Mouse (Mus musculus): ENCODE results near the gene Ggta1. TPM values are rescaled to one million over a fixed set of nuclear protein-coding genes. Genes with fewer than 3 reads are reported as not detected.
A peak's percentile ranks its signal among the peaks of the same experiment; 100 is the strongest.

The Ggta1 gene
- polyA plus RNA-seq, 1 experiment from 2014 or later: 33.5 TPM

DNA sequence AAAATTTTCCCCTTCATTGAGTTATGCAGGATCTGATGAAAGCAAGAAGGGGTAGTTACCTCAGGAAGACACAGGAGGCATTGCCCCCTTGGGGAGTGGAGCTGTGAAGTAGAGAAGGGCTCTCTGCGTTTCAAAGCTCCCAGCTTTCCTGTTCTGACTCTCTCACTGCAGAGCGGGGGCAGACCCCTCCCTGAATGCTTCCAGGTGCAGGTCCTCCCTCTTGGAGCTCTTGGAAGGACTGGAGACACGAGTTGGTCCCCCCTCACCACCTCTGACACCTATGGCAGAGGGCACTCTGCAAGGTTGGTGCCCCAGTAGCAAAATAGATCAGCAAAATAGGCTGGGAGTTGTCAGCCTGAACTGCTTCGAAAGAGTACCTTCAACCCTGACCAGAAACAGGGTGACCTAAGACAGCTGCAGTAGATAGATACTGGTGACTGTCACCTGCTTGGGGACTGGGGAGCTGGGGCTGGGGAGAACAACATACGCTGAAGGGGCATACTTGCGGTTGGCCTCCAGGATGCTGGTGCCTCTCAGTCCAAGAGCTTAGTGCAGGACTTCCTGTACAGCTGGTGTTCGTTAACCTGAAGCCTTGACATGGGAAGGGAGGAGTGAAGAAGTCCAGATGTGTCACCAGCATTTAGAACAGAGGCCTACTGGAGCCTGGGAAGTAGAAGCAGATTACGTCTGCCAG is 40.8 kb upstream of the Ggta1 start:
- Histone ChIP-seq H3K4me2 (replicated peaks) (no peak overlapping the region), H3K4me3 (replicated peaks) (no peak overlapping the region), H3K36me3 (no peaks in the 10 kb centered on the region), H3K27me3 (no peaks in the 10 kb centered on the region), H3K9me3 (replicated peaks) (no peaks in the 10 kb centered on the region), H3K4me1 (peaks cover 61% of the 10 kb centered on the region), H3K27ac (replicated peaks) (peak overlapping the region; percentile 85), H3K9ac (no peak overlapping the region)
- ATAC-seq (ENCODE audit: insufficient number of reproducible peaks, low FRiP score, low TSS enrichment, low read depth): no peak
- 26% methylated on average over 8 of the region's 8 CpGs for WGBS

- H3K4me3 ChIP-seq (replicated peaks): no peak overlapping the region
- WGBS: 47% methylated on average over 12 of the region's 12 CpGs
- H3K27ac ChIP-seq (replicated peaks): peak overlapping the region; percentile 85
- no peaks in the 10 kb centered on the region for H3K9me3 ChIP-seq (replicated peaks)
- H3K4me1 ChIP-seq: peaks cover 54% of the 10 kb centered on the region
- no peaks in the 10 kb centered on the region for H3K27me3 ChIP-seq
- ATAC-seq (ENCODE audit: insufficient number of reproducible peaks, low FRiP score, low TSS enrichment, low read depth): no peak
- H3K9ac ChIP-seq: no peak overlapping the region
- no peak overlapping the region for H3K4me2 ChIP-seq (replicated peaks)
- no peaks in the 10 kb centered on the region for H3K36me3 ChIP-seq
Observed at GRCm38 (mm10) chr2:35503021-35503722, 40.1 kb upstream of the Ggta1 start.

DNA sequence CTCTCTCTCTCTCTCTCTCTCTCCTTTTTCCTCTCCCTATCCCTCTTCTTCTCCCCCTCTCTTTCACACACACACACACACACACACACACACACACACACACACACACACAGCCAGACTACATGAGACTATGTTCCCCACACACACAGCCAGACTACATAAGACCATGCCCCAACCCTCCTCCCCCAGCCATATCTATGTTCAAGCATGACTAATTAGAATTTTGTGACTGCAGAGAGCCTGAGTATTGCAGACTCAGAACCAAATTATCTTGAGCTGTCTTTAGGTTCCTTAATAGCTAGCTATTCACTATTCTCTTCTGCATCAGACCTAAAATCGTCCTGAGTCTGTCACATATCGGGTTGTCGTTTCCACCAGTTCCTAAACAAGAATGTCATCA is 39.5 kb upstream of the Ggta1 start:
- peaks cover 48% of the 10 kb centered on the region for H3K4me1 ChIP-seq

DNA sequence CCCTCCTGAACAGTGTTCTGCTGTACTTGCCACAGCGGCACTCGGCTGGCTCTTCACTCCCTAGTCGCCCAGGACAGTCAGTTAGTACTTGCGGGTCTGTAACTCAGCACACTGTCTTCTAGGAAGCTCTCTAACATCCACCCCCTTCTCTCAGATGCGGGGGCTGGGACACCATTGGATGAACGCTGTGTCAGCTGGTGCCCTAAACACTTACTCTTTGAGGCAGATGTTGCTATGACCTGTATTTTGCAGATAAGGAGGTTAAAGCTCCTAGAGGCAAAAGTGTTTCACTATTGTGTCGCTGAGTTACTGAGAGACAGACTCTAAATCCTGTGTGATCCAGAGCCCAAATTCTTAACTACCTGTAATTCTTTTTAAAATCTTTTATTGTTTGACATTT is 36.4 kb upstream of the Ggta1 start:
- ATAC-seq (ENCODE audit: insufficient number of reproducible peaks, low FRiP score, low TSS enrichment, low read depth): no peak
- H3K27ac ChIP-seq (replicated peaks): no peak overlapping the region
- H3K36me3 ChIP-seq: no peaks in the 10 kb centered on the region
- no peak overlapping the region for H3K4me3 ChIP-seq (replicated peaks)
- no peaks in the 10 kb centered on the region for H3K27me3 ChIP-seq
- peaks cover 39% of the 10 kb centered on the region for H3K4me1 ChIP-seq
- H3K9me3 ChIP-seq (replicated peaks): no peaks in the 10 kb centered on the region
- no peak overlapping the region for H3K9ac ChIP-seq
- 77% methylated on average over 7 of the region's 7 CpGs for whole genome bisulfite sequencing
- no peak overlapping the region for H3K4me2 ChIP-seq (replicated peaks)

More for the DNA sequence above, 39.5 kb upstream of the Ggta1 start:
- Histone ChIP-seq H3K4me3 (replicated peaks) (no peak overlapping the region), H3K9ac (no peak overlapping the region), H3K4me2 (replicated peaks) (no peak overlapping the region), H3K9me3 (replicated peaks) (no peaks in the 10 kb centered on the region), H3K36me3 (no peaks in the 10 kb centered on the region), H3K27ac (replicated peaks) (peak overlapping the region; percentile 85), H3K27me3 (no peaks in the 10 kb centered on the region)
- 50% methylated on average over 3 of the region's 3 CpGs for WGBS
- ATAC-seq (ENCODE audit: insufficient number of reproducible peaks, low FRiP score, low TSS enrichment, low read depth): no peak

DNA sequence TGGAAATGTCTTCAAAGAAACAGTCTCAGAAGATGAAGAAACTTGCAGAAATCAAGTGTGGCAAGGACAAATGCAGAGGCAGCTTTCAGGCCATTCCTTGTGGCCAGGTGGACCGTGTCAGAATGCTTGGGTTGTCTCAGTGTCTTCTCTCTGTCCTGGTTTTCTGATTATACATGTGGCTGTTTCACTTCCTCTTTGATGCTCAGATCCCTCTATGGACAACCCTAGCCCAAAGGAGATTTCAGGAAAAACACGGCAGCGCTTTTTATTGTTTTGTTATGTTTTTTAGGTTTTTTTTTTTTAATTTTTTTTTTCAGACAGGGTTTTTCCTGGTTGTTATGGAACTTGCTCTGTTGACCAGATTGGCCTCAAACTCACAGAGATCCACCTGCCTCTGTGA is 35.9 kb upstream of the Ggta1 start:
- Histone ChIP-seq H3K36me3 (no peaks in the 10 kb centered on the region), H3K4me2 (replicated peaks) (no peak overlapping the region), H3K9me3 (replicated peaks) (no peaks in the 10 kb centered on the region), H3K4me3 (replicated peaks) (no peak overlapping the region), H3K4me1 (peaks cover 34% of the 10 kb centered on the region), H3K27me3 (no peaks in the 10 kb centered on the region), H3K27ac (replicated peaks) (no peak overlapping the region), H3K9ac (no peak overlapping the region)
- 81% methylated on average over 3 of the region's 3 CpGs for WGBS
- ATAC-seq (ENCODE audit: insufficient number of reproducible peaks, low FRiP score, low TSS enrichment, low read depth): no peak

DNA sequence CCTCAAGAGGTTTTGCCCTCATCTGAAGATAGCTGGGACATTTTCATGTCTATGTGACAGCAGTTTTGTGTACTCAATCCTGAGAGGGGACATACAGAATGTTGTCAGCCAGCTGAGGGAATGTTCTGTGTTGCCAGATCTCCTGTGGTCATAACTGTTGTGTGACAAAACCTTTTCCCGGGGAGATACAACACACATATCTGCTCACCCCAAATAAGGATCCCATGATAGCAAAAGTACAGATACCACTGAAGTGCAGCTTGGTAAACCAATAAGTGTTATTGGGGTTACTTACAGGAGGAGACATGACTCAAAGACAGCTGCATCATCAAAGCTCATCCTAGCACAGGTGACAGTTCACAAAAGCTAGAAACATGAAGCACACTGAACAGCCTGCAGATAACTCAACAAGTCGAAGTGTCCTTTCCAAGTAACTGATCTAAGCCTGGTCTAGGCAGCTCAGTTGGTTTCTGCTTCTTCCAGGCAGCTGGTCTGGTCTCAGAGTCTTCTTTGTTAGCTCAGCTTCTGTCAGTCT is 34.7 kb upstream of the Ggta1 start:
- Histone ChIP-seq H3K4me3 (replicated peaks) (no peak overlapping the region), H3K9me3 (replicated peaks) (no peaks in the 10 kb centered on the region), H3K36me3 (no peaks in the 10 kb centered on the region), H3K27me3 (no peaks in the 10 kb centered on the region), H3K4me2 (replicated peaks) (no peak overlapping the region), H3K4me1 (peaks cover 22% of the 10 kb centered on the region), H3K9ac (no peak overlapping the region), H3K27ac (replicated peaks) (no peak overlapping the region)
- 84% methylated on average over 2 of the region's 2 CpGs for WGBS
- no peak for ATAC-seq (ENCODE audit: insufficient number of reproducible peaks, low FRiP score, low TSS enrichment, low read depth)

GRCm38 (mm10) chr2:35496279-35497013 is 33.4 kb upstream of the Ggta1 start:
- WGBS: 42% methylated on average over 5 of the region's 5 CpGs
- no peak overlapping the region for H3K4me3 ChIP-seq (replicated peaks)
- H3K4me2 ChIP-seq (replicated peaks): no peak overlapping the region
- H3K4me1 ChIP-seq: peaks cover 12% of the 10 kb centered on the region
- H3K27me3 ChIP-seq: no peaks in the 10 kb centered on the region
- no peak overlapping the region for H3K9ac ChIP-seq
- no peak overlapping the region for H3K27ac ChIP-seq (replicated peaks)
- no peaks in the 10 kb centered on the region for H3K36me3 ChIP-seq
- no peaks in the 10 kb centered on the region for H3K9me3 ChIP-seq (replicated peaks)
- no peak for ATAC-seq (ENCODE audit: insufficient number of reproducible peaks, low FRiP score, low TSS enrichment, low read depth)

DNA sequence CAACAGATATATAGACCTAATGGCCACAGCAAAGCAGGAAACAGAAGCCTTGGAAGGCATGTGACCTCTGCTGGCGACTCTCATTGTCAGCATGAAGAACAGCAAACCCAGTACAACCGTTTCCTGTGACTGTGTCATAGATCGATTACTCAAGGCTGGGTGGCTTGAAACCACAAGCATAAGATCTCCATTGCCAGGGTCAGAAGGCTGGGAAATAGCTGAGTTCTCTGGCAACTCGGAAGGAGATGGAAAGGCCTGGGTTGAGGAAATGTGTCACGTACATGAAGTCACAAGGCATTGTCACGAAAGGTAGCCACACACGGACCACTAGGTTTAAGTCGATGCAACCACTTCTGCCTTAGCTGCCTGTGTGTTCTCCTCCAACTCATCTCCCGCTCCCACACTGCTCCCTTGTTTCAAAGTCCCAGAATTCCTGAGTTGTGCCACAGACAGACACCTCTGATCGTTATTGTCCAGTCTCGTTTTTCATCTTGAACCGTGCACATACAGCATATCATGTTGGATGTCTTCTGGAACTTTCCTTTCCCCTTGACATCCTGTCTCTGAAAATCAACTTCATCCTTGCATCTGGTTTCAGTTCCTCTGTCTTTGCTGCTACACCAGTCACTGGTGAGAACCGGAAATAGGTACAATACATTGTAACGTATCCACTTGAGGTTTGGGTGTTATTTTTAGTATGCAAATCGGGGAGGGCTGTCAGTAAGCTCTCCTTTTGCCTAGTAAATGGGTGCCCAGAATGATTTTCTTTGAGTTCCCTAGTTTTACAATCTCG is 32.7 kb upstream of the Ggta1 start:
- H3K9ac ChIP-seq: no peak overlapping the region
- peaks cover 14% of the 10 kb centered on the region for H3K4me1 ChIP-seq
- H3K27me3 ChIP-seq: no peaks in the 10 kb centered on the region
- no peaks in the 10 kb centered on the region for H3K9me3 ChIP-seq (replicated peaks)
- no peaks in the 10 kb centered on the region for H3K36me3 ChIP-seq
- 65% methylated on average over 16 of the region's 16 CpGs for WGBS
- no peak overlapping the region for H3K4me2 ChIP-seq (replicated peaks)
- ATAC-seq (ENCODE audit: insufficient number of reproducible peaks, low FRiP score, low TSS enrichment, low read depth): no peak
- H3K4me3 ChIP-seq (replicated peaks): no peak overlapping the region
- H3K27ac ChIP-seq (replicated peaks): 0 out of 2 replicates have a peak overlapping the region, but pooled peaks have one; percentile 29

DNA sequence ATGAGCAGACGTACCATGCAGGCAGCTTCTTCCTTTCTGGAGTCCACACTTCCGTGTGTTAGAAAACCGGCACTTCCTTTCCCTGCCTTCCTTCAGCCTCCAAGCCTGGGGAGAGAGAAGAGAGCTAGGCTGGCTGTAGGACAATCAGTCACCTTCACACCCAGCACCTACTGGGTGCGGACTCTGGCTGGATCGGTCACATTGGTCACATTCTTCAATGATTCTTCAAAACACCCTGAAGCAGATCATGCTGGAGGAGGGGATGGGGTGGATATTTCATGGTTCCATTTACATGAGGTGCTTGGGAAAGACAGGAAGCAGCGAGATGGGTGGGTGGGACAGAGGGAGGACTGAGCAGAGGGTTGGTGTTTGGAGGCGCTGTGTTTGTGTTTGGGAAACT is 30.5 kb upstream of the Ggta1 start:
- H3K4me3 ChIP-seq (replicated peaks): no peak overlapping the region
- peaks cover 19% of the 10 kb centered on the region for H3K4me1 ChIP-seq
- no peak overlapping the region for H3K9ac ChIP-seq
- H3K27me3 ChIP-seq: no peaks in the 10 kb centered on the region
- 81% methylated on average over 7 of the region's 7 CpGs for WGBS
- H3K4me2 ChIP-seq (replicated peaks): no peak overlapping the region
- no peak overlapping the region for H3K27ac ChIP-seq (replicated peaks)
- ATAC-seq (ENCODE audit: insufficient number of reproducible peaks, low FRiP score, low TSS enrichment, low read depth): no peak
- no peaks in the 10 kb centered on the region for H3K9me3 ChIP-seq (replicated peaks)
- no peaks in the 10 kb centered on the region for H3K36me3 ChIP-seq

DNA sequence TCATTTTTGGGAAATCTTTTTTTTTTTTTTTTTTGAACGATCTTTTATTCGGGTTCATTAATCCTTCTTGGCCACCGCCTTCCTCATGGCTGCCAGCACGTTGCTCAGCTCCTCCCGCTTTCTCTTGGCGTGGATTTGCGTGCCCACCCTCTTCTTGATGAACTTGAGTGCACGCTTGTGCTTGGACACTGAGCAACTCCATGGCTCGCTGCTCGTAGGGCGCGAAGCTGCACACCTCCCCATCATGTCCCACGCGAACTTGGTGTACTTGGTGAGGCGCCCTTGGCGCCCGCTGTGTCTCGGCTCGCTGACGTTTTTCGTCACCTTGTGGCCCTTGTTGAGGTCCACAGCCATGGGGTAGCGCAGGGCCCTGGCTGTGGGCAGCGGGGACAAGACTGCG is 28.1 kb upstream of the Ggta1 start:
- Histone ChIP-seq H3K4me3 (replicated peaks) (no peak overlapping the region), H3K4me1 (peaks cover 14% of the 10 kb centered on the region), H3K36me3 (no peaks in the 10 kb centered on the region), H3K9me3 (replicated peaks) (no peaks in the 10 kb centered on the region), H3K27ac (replicated peaks) (peak overlapping the region; percentile 68; the same call in 1 of the 2 replicates), H3K27me3 (no peaks in the 10 kb centered on the region), H3K9ac (no peak overlapping the region), H3K4me2 (replicated peaks) (no peak overlapping the region)
- WGBS: 85% methylated on average over 24 of the region's 24 CpGs
- no peak for ATAC-seq (ENCODE audit: insufficient number of reproducible peaks, low FRiP score, low TSS enrichment, low read depth)
